Mouse (Mus musculus) hindbrain, embryonic 16.5 days (tissue): Measurements from ENCODE around the gene Dohh. TPM values are rescaled to one million over a fixed set of nuclear protein-coding genes. Genes with fewer than 3 reads are reported as not detected.
A peak's percentile ranks its signal among the peaks of the same experiment; 100 is the strongest.

Source experiments
- ATAC-seq: fragments of 200-750 bp; cut with Nextera tagmentation; 2 replicates; pipeline ENCODE4 v1.8.0; 2017; ENCODE audit warnings: moderate TSS enrichment, moderate library complexity
- H3K27ac ChIP-seq: fragments of 300-500 bp; sonication (generic); 2 replicates; pipeline ENCODE4 v1.5.1; 2014; ENCODE audit warnings: low read depth, mild to moderate bottlenecking, control low read depth, low read length, moderate library complexity
- H3K27me3 ChIP-seq: fragments of 300-500 bp; sonication (generic); replicated peaks from 2 replicates; pipeline ENCODE4 v1.6.1; 2014; ENCODE audit warnings: low read length; ENCODE audit not compliant: control insufficient read depth, insufficient read depth
- H3K36me3 ChIP-seq: fragments of 300-500 bp; sonication (generic); 2 replicates; pipeline ENCODE4 v1.6.1; 2014; ENCODE audit warnings: mild to moderate bottlenecking, low read length, moderate library complexity, mixed read lengths; ENCODE audit not compliant: control insufficient read depth, insufficient read depth
- H3K4me1 ChIP-seq: fragments of 300-500 bp; sonication (generic); 2 replicates; pipeline ENCODE4 v1.6.1; 2014; ENCODE audit warnings: low read depth, low read length; ENCODE audit not compliant: control insufficient read depth, insufficient read depth
- H3K4me2 ChIP-seq: fragments of 300-500 bp; sonication (generic); 2 replicates; pipeline ENCODE4 v1.6.1; 2014; ENCODE audit warnings: mild to moderate bottlenecking, low read length, control low read depth, moderate library complexity
- H3K4me3 ChIP-seq: fragments of 300-500 bp; sonication (generic); 2 replicates; pipeline ENCODE4 v1.5.1; 2014; ENCODE audit warnings: mild to moderate bottlenecking, low read length, control low read depth, moderate library complexity
- H3K9ac ChIP-seq: fragments of 300-500 bp; sonication (generic); 2 replicates; pipeline ENCODE4 v1.6.1; 2014; ENCODE audit warnings: low read depth, mild to moderate bottlenecking, control low read depth, low read length, moderate library complexity
- H3K9me3 ChIP-seq: fragments of 300-500 bp; sonication (generic); 2 replicates; pipeline ENCODE4 v1.6.1; 2014; ENCODE audit warnings: mild to moderate bottlenecking, low read length, moderate library complexity; ENCODE audit not compliant: control insufficient read depth
- WGBS: fragments of 180-500 bp; shearing (Covaris S2); extraction: QIAGEN DNeasy Blood & Tissue Kit; methylation state at CpG from one replicate; pipeline ENCODE4 v1.1.7; 2014; 5-methylcytosine and 5-hydroxymethylcytosine counted together
- polyA plus RNA-seq: library from polyadenylated mRNA; unstranded; fragments of >200 nt; fragmentation: Nextera tagmentation; extraction: Ambion mirVana; gene quantifications from 2 replicates; pipeline ENCODE4 v1.2.1, GENCODE M21; 2015

The Dohh gene
- polyA plus RNA-seq, 1 experiment from 2014 or later = 108 TPM

GRCm38 (mm10) chr10:81389801-81390677 is 5.8 kb downstream of the Dohh start:
- Histone ChIP-seq H3K27ac (peak overlapping the region; percentile 48), H3K4me3 (no peak overlapping the region), H3K36me3 (peaks cover 29% of the 10 kb centered on the region), H3K4me1 (peaks cover 24% of the 10 kb centered on the region), H3K27me3 (no peaks in the 10 kb centered on the region), H3K4me2 (no peak overlapping the region), H3K9ac (peak overlapping the region; percentile 35; the same call in 1 of the 2 replicates), H3K9me3 (no peaks in the 10 kb centered on the region)
- WGBS = 60% methylated on average over 23 of the region's 23 CpGs
- peak; percentile 55; the same call in 1 of the 2 replicates for ATAC-seq

GRCm38 (mm10) chr10:81390678-81390965 is 6.4 kb downstream of the Dohh start:
- no peak overlapping the region for H3K4me2 ChIP-seq
- ATAC-seq = no peak
- 89% methylated on average over 13 of the region's 13 CpGs for WGBS

GRCm38 (mm10) chr10:81392270-81392669 is 8.0 kb downstream of the Dohh start:
- Histone ChIP-seq H3K9me3 (no peaks in the 10 kb centered on the region), H3K4me3 (no peak overlapping the region), H3K4me1 (peaks cover 23% of the 10 kb centered on the region), H3K4me2 (no peak overlapping the region), H3K9ac (no peak overlapping the region), H3K36me3 (peaks cover 16% of the 10 kb centered on the region), H3K27me3 (no peaks in the 10 kb centered on the region), H3K27ac (no peak overlapping the region)
- ATAC-seq = no peak
- 95% methylated on average over 6 of the region's 6 CpGs for WGBS

More at GRCm38 (mm10) chr10:81390678-81390965, 6.4 kb downstream of the Dohh start:
- Histone ChIP-seq H3K4me1 (peaks cover 18% of the 10 kb centered on the region), H3K9ac (no peak overlapping the region; the same call in 1 of the 2 replicates), H3K36me3 (peaks cover 29% of the 10 kb centered on the region), H3K27me3 (no peaks in the 10 kb centered on the region), H3K4me3 (no peak overlapping the region), H3K27ac (no peak overlapping the region), H3K9me3 (no peaks in the 10 kb centered on the region)

DNA sequence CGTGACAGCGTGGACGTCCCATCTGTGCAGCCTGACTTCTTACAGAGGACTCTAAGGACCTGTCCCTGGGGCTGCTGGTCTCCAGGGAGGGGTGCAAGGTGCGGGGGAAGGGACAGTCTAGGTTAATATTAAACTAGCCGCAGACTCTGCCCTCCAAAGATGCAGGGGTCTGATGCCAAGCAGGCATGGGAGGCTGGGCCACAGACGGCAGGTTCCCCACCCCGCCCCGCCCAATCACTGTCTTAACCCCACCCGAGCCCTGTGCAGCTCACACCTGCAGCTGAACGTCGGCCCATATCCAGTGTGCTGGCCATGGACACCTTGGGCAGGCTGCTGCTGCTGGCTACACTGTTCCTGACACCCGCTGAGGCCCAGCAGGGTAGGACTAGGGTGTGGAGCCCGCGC is 8.6 kb downstream of the Dohh start, which contains the start of gene Smim24:
Smim24 (plus strand) TSS at position 271 of the 405 bp plus-strand sequence.
- ATAC-seq = no peak
- Histone ChIP-seq H3K9me3 (no peaks in the 10 kb centered on the region), H3K27me3 (no peaks in the 10 kb centered on the region), H3K9ac (peak within 1 kb of the TSS; percentile 57), H3K4me2 (peak within 1 kb of the TSS; percentile 41), H3K27ac (peak within 1 kb of the TSS; percentile 37; the same call in 1 of the 2 replicates), H3K36me3 (peaks cover 11% of the 10 kb centered on the region), H3K4me3 (peak within 1 kb of the TSS; percentile 14), H3K4me1 (peaks cover 23% of the 10 kb centered on the region)
- WGBS = 65% methylated on average over 14 of the region's 14 CpGs

DNA sequence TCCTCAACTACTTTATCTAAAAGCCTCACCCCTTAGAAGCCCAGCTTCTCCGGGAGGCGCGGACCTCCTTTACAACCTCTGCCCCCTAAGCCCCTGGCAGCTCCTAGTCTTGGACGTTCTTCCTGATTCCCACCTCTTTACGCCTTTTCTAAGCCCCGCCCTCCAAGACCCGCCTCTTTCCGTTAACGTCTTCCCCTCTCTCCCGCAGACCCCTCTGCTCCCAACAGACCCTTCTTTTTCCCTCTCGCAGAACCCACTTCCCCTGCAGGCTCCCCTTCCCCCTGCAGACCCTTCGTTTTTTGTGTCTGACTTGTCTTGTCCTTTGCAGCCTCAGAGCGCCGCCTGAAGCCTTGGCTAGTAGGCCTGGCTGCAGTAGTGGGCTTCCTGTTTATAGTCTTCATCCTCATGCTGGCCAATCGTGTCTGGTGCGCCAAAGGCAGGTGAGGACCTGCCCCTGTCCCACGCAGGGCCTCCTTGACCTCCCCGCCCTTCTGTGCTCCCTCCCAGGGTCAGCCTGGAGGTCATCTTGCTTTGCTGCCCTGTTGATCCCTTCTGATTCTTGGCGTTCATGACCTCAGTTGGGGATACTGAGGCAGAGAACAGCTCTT is 9.3 kb downstream of the Dohh start:
- Histone ChIP-seq H3K4me3 (peak overlapping the region; percentile 14), H3K4me1 (peaks cover 23% of the 10 kb centered on the region), H3K27me3 (no peaks in the 10 kb centered on the region), H3K4me2 (peak overlapping the region; percentile 41), H3K9me3 (no peaks in the 10 kb centered on the region), H3K27ac (peak overlapping the region; percentile 37; the same call in 1 of the 2 replicates), H3K36me3 (peaks cover 5% of the 10 kb centered on the region; the same call in 1 of the 2 replicates), H3K9ac (peak overlapping the region; percentile 57)
- 6% methylated on average over 19 of the region's 19 CpGs for WGBS
- ATAC-seq = no peak

- Histone ChIP-seq H3K27me3 (no peaks in the 10 kb centered on the region), H3K9ac (no peak overlapping the region), H3K4me1 (peaks cover 20% of the 10 kb centered on the region), H3K4me2 (no peak overlapping the region), H3K9me3 (no peaks in the 10 kb centered on the region), H3K4me3 (no peak overlapping the region), H3K27ac (no peak overlapping the region), H3K36me3 (peaks cover 4% of the 10 kb centered on the region)
- no peak for ATAC-seq
- WGBS = 18% methylated on average over 5 of the region's 5 CpGs
Observed at GRCm38 (mm10) chr10:81395127-81395526, 10.9 kb downstream of the Dohh start.

GRCm38 (mm10) chr10:81395865-81396264 is 11.6 kb downstream of the Dohh start:
- Histone ChIP-seq H3K4me1 (peaks cover 16% of the 10 kb centered on the region), H3K4me2 (no peak overlapping the region), H3K4me3 (no peak overlapping the region), H3K27me3 (no peaks in the 10 kb centered on the region), H3K9ac (no peak overlapping the region), H3K27ac (no peak overlapping the region), H3K36me3 (peaks cover 6% of the 10 kb centered on the region), H3K9me3 (no peaks in the 10 kb centered on the region)
- no peak for ATAC-seq
- 75% methylated on average over 4 of the region's 4 CpGs for WGBS

DNA sequence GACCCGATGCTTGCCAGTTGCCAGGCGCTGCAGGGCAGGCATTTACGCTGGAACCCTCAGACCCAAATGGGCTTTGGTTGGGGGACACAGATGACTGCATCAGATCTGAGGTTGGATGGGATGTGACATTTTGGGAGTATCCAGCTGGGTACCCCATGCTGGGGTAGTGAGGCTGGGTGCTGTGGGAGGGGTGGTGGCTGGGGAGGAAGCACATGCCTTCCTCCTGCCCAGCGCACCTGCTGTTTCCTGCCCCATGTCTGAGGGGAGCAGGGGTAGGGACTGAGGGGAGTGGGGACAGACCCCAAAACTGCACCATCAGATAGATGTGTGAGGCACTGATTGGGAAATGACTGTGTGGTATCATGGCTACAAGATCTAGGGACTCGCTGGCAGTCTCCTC is 12.5 kb downstream of the Dohh start:
- ATAC-seq = no peak
- Histone ChIP-seq H3K4me2 (no peak overlapping the region), H3K27me3 (no peaks in the 10 kb centered on the region), H3K27ac (peak overlapping the region; percentile 4; the same call in 1 of the 2 replicates), H3K4me1 (peaks cover 25% of the 10 kb centered on the region), H3K4me3 (no peak overlapping the region), H3K9ac (no peak overlapping the region), H3K9me3 (no peaks in the 10 kb centered on the region), H3K36me3 (peaks cover 6% of the 10 kb centered on the region)
- WGBS = 43% methylated on average over 5 of the region's 5 CpGs

GRCm38 (mm10) chr10:81399296-81399695 is 15.1 kb downstream of the Dohh start:
- H3K27me3 ChIP-seq = no peaks in the 10 kb centered on the region
- H3K9ac ChIP-seq = no peak overlapping the region
- H3K4me2 ChIP-seq = no peak overlapping the region
- no peak overlapping the region for H3K27ac ChIP-seq
- peaks cover 32% of the 10 kb centered on the region for H3K4me1 ChIP-seq
- peaks cover 9% of the 10 kb centered on the region for H3K36me3 ChIP-seq
- 67% methylated on average over 5 of the region's 5 CpGs for WGBS
- no peak for ATAC-seq
- H3K4me3 ChIP-seq = no peak overlapping the region
- H3K9me3 ChIP-seq = no peaks in the 10 kb centered on the region
